Mouse (Mus musculus): ENCODE data around the gene Acsl3.

The Acsl3 gene

DNA sequence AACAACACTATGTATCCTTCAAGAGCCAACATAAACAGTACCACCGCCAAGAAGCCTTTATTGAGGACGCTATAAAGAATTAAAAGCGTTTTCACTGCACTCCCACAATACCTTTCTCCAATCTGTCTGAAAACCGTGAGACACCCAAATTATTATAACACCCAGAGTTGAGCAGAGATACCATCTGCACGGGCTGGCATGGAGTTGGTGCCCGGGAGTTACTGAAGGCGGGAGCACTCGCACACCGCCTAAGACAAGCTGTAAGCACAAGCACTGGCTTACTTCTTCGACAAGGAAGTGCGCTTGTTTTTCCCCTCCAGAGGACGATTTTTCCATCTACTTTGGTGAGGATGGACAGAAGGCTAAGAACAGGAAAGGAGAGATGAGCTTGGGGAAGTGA is 84.6 kb downstream of the Acsl3 start:
- no peak for DNase-seq (ENCODE audit: low read depth, low spot score)

DNA sequence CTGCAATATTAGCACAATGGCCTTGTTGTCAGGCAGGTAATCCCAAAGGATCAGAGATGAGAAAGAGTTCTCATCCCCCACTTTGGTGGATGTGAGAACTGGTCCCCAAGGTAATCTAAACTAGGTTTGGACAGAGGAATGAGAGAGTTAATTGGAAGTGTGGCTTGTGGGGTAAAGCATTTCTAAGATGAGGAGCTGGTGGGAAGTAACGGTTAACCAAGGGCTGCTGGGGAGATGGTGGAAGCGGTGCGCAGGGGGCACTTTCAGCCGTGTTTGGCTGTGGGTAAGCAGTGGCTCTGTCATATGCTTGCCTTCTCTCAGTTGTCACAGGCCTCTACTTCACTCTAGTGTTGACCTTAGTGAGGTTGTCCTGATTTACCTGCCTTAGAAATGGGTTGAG is 85.7 kb downstream of the Acsl3 start:
- DNase-seq (ENCODE audit: low read depth, low spot score), result no peak

- DNase-seq (ENCODE audit: low read depth, low spot score), result no peak
Measured at GRCm38 (mm10) chr1:78745230-78745777, 87.7 kb downstream of the Acsl3 start.

All from ES-CJ7 (cell line).